Mouse (Mus musculus) MEL (cell line): ENCODE data around the gene Enpp4. TPM values are rescaled to one million over a fixed set of nuclear protein-coding genes. Genes with fewer than 3 reads are reported as not detected.

Experiments
- DNase-seq: peaks from one replicate; pipeline ENCODE4 v3.0.0; 2011; ENCODE audit warnings: low read depth, low spot score
- H3K27ac ChIP-seq: 2 replicates; pipeline ENCODE4 v1.5.1; 2012; ENCODE audit warnings: low read depth, mild to moderate bottlenecking, control low read depth, low read length, moderate library complexity; ENCODE audit not compliant: control insufficient read depth
- H3K27me3 ChIP-seq, 2 experiments: fragments of 150-350 bp in 1 of 2; sonication (generic) in 1 of 2; 2 replicates each; pipeline ENCODE4 v1.6.1; 2012; ENCODE audit warnings: low read length in 2 of 2, mild to moderate bottlenecking in 2 of 2, improper control_type of control experiment in 1 of 2, moderate library complexity in 1 of 2; ENCODE audit not compliant: insufficient read depth in 2 of 2, control insufficient read depth in 1 of 2
- H3K36me3 ChIP-seq, 2 experiments: 2 replicates each; pipeline ENCODE4 v1.6.1; 2012 to 2014; ENCODE audit warnings: low read length in 2 of 2, improper control_type of control experiment in 1 of 2, inconsistent platforms in 1 of 2, mild to moderate bottlenecking in 1 of 2; ENCODE audit not compliant: insufficient read depth in 2 of 2, control insufficient read depth in 1 of 2
- H3K4me1 ChIP-seq, 2 experiments: fragments of 150-350 bp in 1 of 2; sonication (generic) in 1 of 2; 2 replicates each; pipeline ENCODE4 v1.6.1; 2012; ENCODE audit warnings: low read length in 2 of 2, improper control_type of control experiment in 1 of 2, mild to moderate bottlenecking in 1 of 2; ENCODE audit not compliant: insufficient read depth in 2 of 2, control insufficient read depth in 1 of 2
- H3K4me3 ChIP-seq, 2 experiments: fragments of 150-350 bp in 1 of 2; sonication (generic) in 1 of 2; 2 replicates each; pipeline ENCODE4 v1.5.1; 2012; ENCODE audit warnings: low read depth in 2 of 2, low read length in 2 of 2, mild to moderate bottlenecking in 2 of 2, moderate library complexity in 2 of 2, control low read depth in 1 of 2, improper control_type of control experiment in 1 of 2; ENCODE audit not compliant: control insufficient read depth in 1 of 2, insufficient read depth in 1 of 2
- H3K79me2 ChIP-seq: 2 replicates; pipeline ENCODE4 v1.6.1; 2012; ENCODE audit warnings: mild to moderate bottlenecking, low read length, moderate library complexity; ENCODE audit not compliant: control insufficient read depth, poor library complexity, insufficient read depth
- H3K9ac ChIP-seq: 2 replicates; pipeline ENCODE4 v1.6.1; 2012; ENCODE audit warnings: low read depth, mild to moderate bottlenecking, control low read depth, low read length, moderate library complexity; ENCODE audit not compliant: control insufficient read depth, poor library complexity, severe bottlenecking
- H3K9me3 ChIP-seq: fragments of 150-350 bp; sonication (generic); replicated peaks from 2 replicates; pipeline ENCODE4 v1.6.1; 2012; ENCODE audit warnings: mild to moderate bottlenecking, low read length, improper control_type of control experiment, moderate library complexity; ENCODE audit not compliant: insufficient read depth
- CHD1 ChIP-seq: IDR thresholded peaks from 2 replicates; pipeline ENCODE4 v1.6.1; 2012; ENCODE audit warnings: low read depth, mild to moderate bottlenecking, inconsistent platforms, low read length, improper control_type of control experiment
- CTCF ChIP-seq, 3 experiments: IDR thresholded peaks in 2 of 3; conservative IDR thresholded peaks in 1 of 3; 2 replicates each; pipeline ENCODE4 v1.5.1; 2011 to 2012; ENCODE audit warnings: low read length in 3 of 3, low read depth in 2 of 3, mild to moderate bottlenecking in 2 of 3, improper control_type of control experiment in 1 of 3, inconsistent platforms in 1 of 3, mixed read lengths in 1 of 3, moderate library complexity in 1 of 3; ENCODE audit not compliant: control insufficient read depth in 1 of 3, insufficient read depth in 1 of 3, poor library complexity in 1 of 3, severe bottlenecking in 1 of 3
- E2F4 ChIP-seq: IDR thresholded peaks from 2 replicates; pipeline ENCODE4 v1.6.1; 2011; ENCODE audit warnings: low read depth, low read length, improper control_type of control experiment, borderline replicate concordance
- ELF1 ChIP-seq: IDR thresholded peaks from 2 replicates; pipeline ENCODE4 v1.6.1; 2014; ENCODE audit warnings: low read depth, mild to moderate bottlenecking, inconsistent platforms, low read length, improper control_type of control experiment, moderate library complexity
- GABPA ChIP-seq: IDR thresholded peaks from 2 replicates; pipeline ENCODE4 v1.6.1; 2012; ENCODE audit warnings: low read depth, mild to moderate bottlenecking, inconsistent platforms, low read length, improper control_type of control experiment, moderate library complexity
- MAFK ChIP-seq: IDR thresholded peaks from 2 replicates; pipeline ENCODE4 v1.6.1; 2011; ENCODE audit warnings: low read depth, mild to moderate bottlenecking, low read length, improper control_type of control experiment, borderline replicate concordance
- MAX ChIP-seq: IDR thresholded peaks from 2 replicates; pipeline ENCODE4 v1.6.1; 2011; ENCODE audit warnings: low read length, improper control_type of control experiment
- MEF2A ChIP-seq: IDR thresholded peaks from 2 replicates; pipeline ENCODE4 v1.6.1; 2014; ENCODE audit warnings: low read depth, mild to moderate bottlenecking, inconsistent platforms, low read length, improper control_type of control experiment; ENCODE audit not compliant: poor library complexity, insufficient replicate concordance, severe bottlenecking; ENCODE audit errors: extremely low read depth
- MYB ChIP-seq: IDR thresholded peaks from 2 replicates; pipeline ENCODE4 v1.6.1; 2011; ENCODE audit warnings: mild to moderate bottlenecking, low read depth, low read length, improper control_type of control experiment
- POLR2AphosphoS5 ChIP-seq: IDR thresholded peaks from 2 replicates; pipeline ENCODE4 v1.6.1; 2012; ENCODE audit warnings: low read depth, borderline replicate concordance, mild to moderate bottlenecking, inconsistent platforms, low read length, moderate library complexity, mixed read lengths
- RAD21 ChIP-seq: IDR thresholded peaks from 2 replicates; pipeline ENCODE4 v1.6.1; 2011; ENCODE audit warnings: mild to moderate bottlenecking, low read depth, low read length, improper control_type of control experiment
- RCOR1 ChIP-seq: IDR thresholded peaks from 2 replicates; pipeline ENCODE4 v1.6.1; 2012; ENCODE audit warnings: low read depth, mild to moderate bottlenecking, inconsistent platforms, low read length, improper control_type of control experiment
- SIN3A ChIP-seq: IDR thresholded peaks from 2 replicates; pipeline ENCODE4 v1.6.1; 2012; ENCODE audit warnings: low read length, improper control_type of control experiment, inconsistent platforms
- SMC3 ChIP-seq: IDR thresholded peaks from 2 replicates; pipeline ENCODE4 v1.6.1; 2011; ENCODE audit warnings: low read depth, low read length, improper control_type of control experiment
- TBP ChIP-seq: IDR thresholded peaks from 2 replicates; pipeline ENCODE4 v1.8.0; 2011; ENCODE audit warnings: low read depth, low read length, improper control_type of control experiment
- TCF12 ChIP-seq: IDR thresholded peaks from 2 replicates; pipeline ENCODE4 v1.6.1; 2014; ENCODE audit warnings: low read depth, mild to moderate bottlenecking, inconsistent platforms, low read length, improper control_type of control experiment, moderate library complexity
- ZC3H11A ChIP-seq: IDR thresholded peaks from 2 replicates; pipeline ENCODE4 v1.6.1; 2012; ENCODE audit warnings: low read depth, mild to moderate bottlenecking, inconsistent platforms, low read length, improper control_type of control experiment
- ZKSCAN1 ChIP-seq: IDR thresholded peaks from 2 replicates; pipeline ENCODE4 v1.6.1; 2012; ENCODE audit warnings: low read depth, mild to moderate bottlenecking, inconsistent platforms, low read length, improper control_type of control experiment, moderate library complexity
- ZNF384 ChIP-seq: IDR thresholded peaks from 2 replicates; pipeline ENCODE4 v1.6.1; 2012; ENCODE audit warnings: low read depth, mild to moderate bottlenecking, inconsistent platforms, low read length, improper control_type of control experiment
- polyA plus RNA-seq, 2 experiments: library from polyadenylated mRNA; stranded (reverse) in 1 of 2; unstranded in 1 of 2; fragments of >175 nt in 1 of 2; fragments of >200 nt in 1 of 2; gene quantifications; 2 replicates each; pipeline versions ENCODE4 v1.2.1 to v1.2.4; 2012; ENCODE audit warnings: low replicate concordance in 2 of 2, low read depth in 1 of 2; ENCODE audit not compliant: insufficient read length in 2 of 2, insufficient read depth in 1 of 2, missing spikeins in 1 of 2
- total RNA-seq: library from RNA; depleted of rRNA; stranded (reverse); fragments of 300-350 nt; gene quantifications from 2 replicates; pipeline ENCODE4 v1.2.3, GENCODE M21; 2012

Gene Enpp4
- total and polyA plus RNA-seq, 3 experiments, result 13.9 to 21.7 TPM; not detected in 1

GRCm38 (mm10) chr17:44100486-44100885 is 5.1 kb downstream of the Enpp4 start:
- H3K27me3 ChIP-seq, result no peaks in the 10 kb centered on the region
- H3K9me3 ChIP-seq, result no peaks in the 10 kb centered on the region
- TF ChIP-seq CTCF (IDR thresholded peaks at IDR 0.05 in 2 of 3, conservative IDR thresholded peaks at IDR 0.05 in 1 of 3; ENCODE audit: control insufficient read depth in 1 of 3, insufficient read depth in 1 of 3, low read depth in 2 of 3, low read length in 3 of 3, poor library complexity in 1 of 3, severe bottlenecking in 1 of 3) (no peak), MYB (no peak), MAFK (no peak), GABPA (no peak)
- TF ChIP-seq, all 39 proteins: peak for 0
- Histone ChIP-seq H3K4me3 (no peak overlapping the region), H3K9ac (no peak overlapping the region), H3K4me1 (peaks cover 3 to 4% of the 10 kb centered on the region in 2 experiments; a peak in 2 of 4 replicates), H3K79me2 (peaks cover 22% of the 10 kb centered on the region), H3K36me3 (peaks cover 11 to 15% of the 10 kb centered on the region in 2 experiments), H3K27ac (no peak overlapping the region)
- DNase-seq, result no peak

DNA sequence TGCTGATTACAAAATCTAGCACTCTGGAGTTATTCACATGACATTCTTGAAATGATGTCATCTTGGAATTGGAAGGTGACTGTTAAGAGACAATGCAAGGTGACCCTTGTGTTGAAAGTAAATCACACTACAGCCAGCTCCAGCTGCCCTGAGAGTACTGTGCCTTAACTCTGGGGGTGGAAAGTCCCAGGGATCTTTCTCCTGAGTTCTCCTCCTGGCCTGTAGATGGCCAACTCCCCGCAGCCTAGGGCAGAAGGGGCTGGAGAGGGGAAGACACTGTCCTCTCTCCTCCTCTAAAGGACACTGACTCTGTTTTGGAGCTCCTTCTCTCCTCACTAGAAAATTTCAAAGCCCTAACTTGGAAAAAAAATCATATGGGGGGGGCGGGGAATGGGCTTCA is 14.1 kb downstream of the Enpp4 start:
- no peak for DNase-seq
- Histone ChIP-seq H3K79me2 (no peaks in the 10 kb centered on the region), H3K27me3 (no peaks in the 10 kb centered on the region), H3K36me3 (no peaks in the 10 kb centered on the region), H3K27ac (no peak overlapping the region), H3K9ac (no peak overlapping the region), H3K4me3 (no peak overlapping the region), H3K9me3 (no peaks in the 10 kb centered on the region), H3K4me1 (0 out of 4 replicates have a peak, but pooled peaks cover 0 to 2% of the 10 kb centered on the region in 2 experiments)
- TF ChIP-seq SMC3, result no peak
- TF ChIP-seq RCOR1, result no peak
- no peak for TF ChIP-seq ZKSCAN1
- no peak for TF ChIP-seq SIN3A
- TF ChIP-seq TBP, result no peak

- no peaks in the 10 kb centered on the region for H3K4me1 ChIP-seq
- H3K79me2 ChIP-seq, result no peaks in the 10 kb centered on the region
- DNase-seq, result no peak
- no peak overlapping the region for H3K4me3 ChIP-seq
- TF ChIP-seq CHD1 (no peak), MAX (no peak), ZNF384 (no peak), MAFK (no peak), CTCF (IDR thresholded peaks at IDR 0.05 in 2 of 3, conservative IDR thresholded peaks at IDR 0.05 in 1 of 3; ENCODE audit: control insufficient read depth in 1 of 3, insufficient read depth in 1 of 3, low read depth in 2 of 3, low read length in 3 of 3, poor library complexity in 1 of 3, severe bottlenecking in 1 of 3) (no peak), RAD21 (no peak), POLR2AphosphoS5 (no peak), E2F4 (no peak), MEF2A (no peak), ZC3H11A (no peak), ELF1 (no peak), TCF12 (no peak)
- no peaks in the 10 kb centered on the region for H3K9me3 ChIP-seq
- no peak overlapping the region for H3K27ac ChIP-seq
- H3K36me3 ChIP-seq, result no peaks in the 10 kb centered on the region
- no peaks in the 10 kb centered on the region for H3K27me3 ChIP-seq
- H3K9ac ChIP-seq, result no peak overlapping the region
Measured at GRCm38 (mm10) chr17:44090916-44091315, 14.7 kb downstream of the Enpp4 start.
